Mouse (Mus musculus) limb, embryonic 15.5 days (tissue): Measurements from ENCODE around the gene 4921504E06Rik. TPM values are rescaled to one million over a fixed set of nuclear protein-coding genes. Genes with fewer than 3 reads are reported as not detected.

Source experiments
- ATAC-seq: fragments of 200-750 bp; cut with Nextera tagmentation; 2 replicates; pipeline ENCODE4 v1.8.0; 2017; ENCODE audit warnings: low read depth, moderate TSS enrichment; ENCODE audit not compliant: insufficient number of reproducible peaks, low FRiP score, low TSS enrichment
- H3K27ac ChIP-seq: fragments of 300-500 bp; sonication (generic); 2 replicates; pipeline ENCODE4 v1.5.1; 2015; ENCODE audit warnings: moderate library complexity, mild to moderate bottlenecking, inconsistent platforms
- H3K27me3 ChIP-seq: fragments of 300-500 bp; sonication (generic); 2 replicates; pipeline ENCODE4 v1.6.1; 2015; ENCODE audit warnings: inconsistent platforms
- H3K36me3 ChIP-seq: fragments of 300-500 bp; sonication (generic); 2 replicates; pipeline ENCODE4 v1.6.1; 2015; ENCODE audit warnings: inconsistent platforms
- H3K4me1 ChIP-seq: fragments of 300-500 bp; sonication (generic); 2 replicates; pipeline ENCODE4 v1.6.1; 2015; ENCODE audit warnings: inconsistent platforms
- H3K4me2 ChIP-seq: fragments of 300-500 bp; sonication (generic); 2 replicates; pipeline ENCODE4 v1.6.1; 2015; ENCODE audit warnings: mild to moderate bottlenecking, inconsistent platforms
- H3K4me3 ChIP-seq: fragments of 300-500 bp; sonication (generic); 2 replicates; pipeline ENCODE4 v1.5.1; 2015; ENCODE audit warnings: mild to moderate bottlenecking, inconsistent platforms
- H3K9ac ChIP-seq: fragments of 300-500 bp; sonication (generic); 2 replicates; pipeline ENCODE4 v1.6.1; 2015; ENCODE audit warnings: inconsistent platforms
- H3K9me3 ChIP-seq: fragments of 300-500 bp; sonication (generic); 2 replicates; pipeline ENCODE4 v1.6.1; 2016; ENCODE audit warnings: inconsistent platforms
- WGBS: fragments of 180-500 bp; shearing (Covaris S2); methylation state at CpG from one replicate; pipeline ENCODE4 v1.1.7; 2015; 5-methylcytosine and 5-hydroxymethylcytosine counted together
- polyA plus RNA-seq: library from polyadenylated mRNA; unstranded; fragments of >200 nt; fragmentation: Nextera tagmentation; extraction: Ambion mirVana; gene quantifications from 2 replicates; pipeline ENCODE4 v1.2.1, GENCODE M21; 2015

4921504E06Rik gene
- polyA plus RNA-seq: not detected in 2 replicates

GRCm38 (mm10) chr2:19553821-19554592 is at the start of gene 4921504E06Rik:
TSS of gene 4921504E06Rik (minus strand) at chr2:19553914.
- Histone ChIP-seq H3K36me3 (no peaks in the 10 kb centered on the region), H3K4me1 (peaks cover 14% of the 10 kb centered on the region), H3K9me3 (no peaks in the 10 kb centered on the region), H3K9ac (peak within 1 kb of the TSS; percentile 7; the same call in 1 of the 2 replicates), H3K4me2 (peak within 1 kb of the TSS; percentile 73), H3K27me3 (no peaks in the 10 kb centered on the region), H3K27ac (0 out of 2 replicates have a peak within 1 kb of the TSS, but pooled peaks have one; percentile 54), H3K4me3 (peak within 1 kb of the TSS; percentile 45)
- under 1% methylated on average over 24 of the region's 27 CpGs for WGBS
- ATAC-seq: peak; percentile 78

- no peaks in the 10 kb centered on the region for H3K9me3 ChIP-seq
- no peak for ATAC-seq
- no peaks in the 10 kb centered on the region for H3K27me3 ChIP-seq
- H3K36me3 ChIP-seq: no peaks in the 10 kb centered on the region
- no peak overlapping the region for H3K27ac ChIP-seq
- 70% methylated on average over 3 of the region's 3 CpGs for WGBS
- H3K4me1 ChIP-seq: no peaks in the 10 kb centered on the region
- no peak overlapping the region for H3K4me2 ChIP-seq
- no peak overlapping the region for H3K9ac ChIP-seq
- no peak overlapping the region for H3K4me3 ChIP-seq
Measured at GRCm38 (mm10) chr2:19601386-19601925, 47.7 kb upstream of the 4921504E06Rik start.

GRCm38 (mm10) chr2:19600860-19601259 is 47.1 kb upstream of the 4921504E06Rik start:
- no peaks in the 10 kb centered on the region for H3K36me3 ChIP-seq

GRCm38 (mm10) chr2:19599801-19600200 is 46.1 kb upstream of the 4921504E06Rik start:
- Histone ChIP-seq H3K4me3 (no peak overlapping the region), H3K27me3 (no peaks in the 10 kb centered on the region)
- WGBS: 76% methylated on average over 5 of the region's 5 CpGs

More at GRCm38 (mm10) chr2:19600860-19601259, 47.1 kb upstream of the 4921504E06Rik start:
- Histone ChIP-seq H3K9ac (no peak overlapping the region), H3K27ac (no peak overlapping the region), H3K4me3 (no peak overlapping the region), H3K27me3 (no peaks in the 10 kb centered on the region), H3K9me3 (no peaks in the 10 kb centered on the region), H3K4me2 (no peak overlapping the region), H3K4me1 (no peaks in the 10 kb centered on the region)
- no peak for ATAC-seq
- WGBS: 77% methylated on average over 5 of the region's 5 CpGs

GRCm38 (mm10) chr2:19596988-19597387 is 43.3 kb upstream of the 4921504E06Rik start:
- Histone ChIP-seq H3K27ac (no peak overlapping the region), H3K9ac (no peak overlapping the region), H3K9me3 (no peaks in the 10 kb centered on the region), H3K27me3 (no peaks in the 10 kb centered on the region), H3K4me3 (no peak overlapping the region), H3K4me1 (no peaks in the 10 kb centered on the region), H3K4me2 (no peak overlapping the region), H3K36me3 (no peaks in the 10 kb centered on the region)
- ATAC-seq: no peak

More at GRCm38 (mm10) chr2:19599801-19600200, 46.1 kb upstream of the 4921504E06Rik start:
- H3K27ac ChIP-seq: no peak overlapping the region
- ATAC-seq: no peak
- H3K36me3 ChIP-seq: no peaks in the 10 kb centered on the region
- no peak overlapping the region for H3K9ac ChIP-seq
- no peaks in the 10 kb centered on the region for H3K9me3 ChIP-seq
- no peaks in the 10 kb centered on the region for H3K4me1 ChIP-seq
- no peak overlapping the region for H3K4me2 ChIP-seq

- ATAC-seq: no peak
- Histone ChIP-seq H3K27ac (no peak overlapping the region), H3K27me3 (no peaks in the 10 kb centered on the region), H3K4me1 (no peaks in the 10 kb centered on the region), H3K36me3 (no peaks in the 10 kb centered on the region), H3K4me3 (no peak overlapping the region), H3K9me3 (no peaks in the 10 kb centered on the region), H3K4me2 (no peak overlapping the region), H3K9ac (no peak overlapping the region)
- 65% methylated on average over 2 of the region's 2 CpGs for WGBS
Measured at GRCm38 (mm10) chr2:19596426-19596825, 42.7 kb upstream of the 4921504E06Rik start.

GRCm38 (mm10) chr2:19594856-19595255 is 41.1 kb upstream of the 4921504E06Rik start:
- H3K36me3 ChIP-seq: no peaks in the 10 kb centered on the region
- H3K4me2 ChIP-seq: no peak overlapping the region
- no peak overlapping the region for H3K9ac ChIP-seq
- no peaks in the 10 kb centered on the region for H3K4me1 ChIP-seq
- no peak overlapping the region for H3K27ac ChIP-seq
- no peak for ATAC-seq
- WGBS: 86% methylated on average over 7 of the region's 7 CpGs
- H3K27me3 ChIP-seq: no peaks in the 10 kb centered on the region
- H3K9me3 ChIP-seq: no peaks in the 10 kb centered on the region
- no peak overlapping the region for H3K4me3 ChIP-seq

- Histone ChIP-seq H3K4me2 (no peak overlapping the region), H3K27ac (no peak overlapping the region)
- 63% methylated on average over 3 of the region's 3 CpGs for WGBS
Measured at GRCm38 (mm10) chr2:19579846-19580245, 26.1 kb upstream of the 4921504E06Rik start.

GRCm38 (mm10) chr2:19579180-19579579 is 25.5 kb upstream of the 4921504E06Rik start:
- no peaks in the 10 kb centered on the region for H3K9me3 ChIP-seq
- no peak overlapping the region for H3K9ac ChIP-seq
- 78% methylated on average over 6 of the region's 6 CpGs for WGBS
- H3K4me1 ChIP-seq: no peaks in the 10 kb centered on the region
- no peak overlapping the region for H3K4me2 ChIP-seq
- no peak overlapping the region for H3K4me3 ChIP-seq
- no peaks in the 10 kb centered on the region for H3K36me3 ChIP-seq
- no peak overlapping the region for H3K27ac ChIP-seq
- no peak for ATAC-seq
- no peaks in the 10 kb centered on the region for H3K27me3 ChIP-seq

More at GRCm38 (mm10) chr2:19579846-19580245, 26.1 kb upstream of the 4921504E06Rik start:
- no peaks in the 10 kb centered on the region for H3K27me3 ChIP-seq
- H3K4me3 ChIP-seq: no peak overlapping the region
- no peaks in the 10 kb centered on the region for H3K4me1 ChIP-seq
- ATAC-seq: no peak
- no peaks in the 10 kb centered on the region for H3K36me3 ChIP-seq
- no peak overlapping the region for H3K9ac ChIP-seq
- no peaks in the 10 kb centered on the region for H3K9me3 ChIP-seq

- no peak overlapping the region for H3K27ac ChIP-seq
- H3K4me3 ChIP-seq: no peak overlapping the region
- H3K36me3 ChIP-seq: no peaks in the 10 kb centered on the region
- WGBS: 80% methylated on average over 5 of the region's 5 CpGs
- no peak overlapping the region for H3K4me2 ChIP-seq
- no peaks in the 10 kb centered on the region for H3K4me1 ChIP-seq
- H3K9me3 ChIP-seq: no peaks in the 10 kb centered on the region
- no peak for ATAC-seq
- H3K9ac ChIP-seq: no peak overlapping the region
- H3K27me3 ChIP-seq: no peaks in the 10 kb centered on the region
Measured at GRCm38 (mm10) chr2:19562114-19562829, 8.6 kb upstream of the 4921504E06Rik start.

- no peak for ATAC-seq
- H3K27me3 ChIP-seq: no peaks in the 10 kb centered on the region
- WGBS: 59% methylated on average over 2 of the region's 2 CpGs
- no peak overlapping the region for H3K4me2 ChIP-seq
- H3K36me3 ChIP-seq: no peaks in the 10 kb centered on the region
- no peak overlapping the region for H3K27ac ChIP-seq
- no peak overlapping the region for H3K9ac ChIP-seq
- H3K4me3 ChIP-seq: no peak overlapping the region
- H3K4me1 ChIP-seq: no peaks in the 10 kb centered on the region
- no peaks in the 10 kb centered on the region for H3K9me3 ChIP-seq
Measured at GRCm38 (mm10) chr2:19560654-19561053, 6.9 kb upstream of the 4921504E06Rik start.

- no peak overlapping the region for H3K27ac ChIP-seq
- H3K4me2 ChIP-seq: no peak overlapping the region
- no peaks in the 10 kb centered on the region for H3K27me3 ChIP-seq
- WGBS: 58% methylated on average over 4 of the region's 4 CpGs
- no peaks in the 10 kb centered on the region for H3K9me3 ChIP-seq
- ATAC-seq: no peak
- no peaks in the 10 kb centered on the region for H3K4me1 ChIP-seq
- no peaks in the 10 kb centered on the region for H3K36me3 ChIP-seq
- no peak overlapping the region for H3K9ac ChIP-seq
- H3K4me3 ChIP-seq: no peak overlapping the region
Measured at GRCm38 (mm10) chr2:19560071-19560470, 6.4 kb upstream of the 4921504E06Rik start.
